Mouse (Mus musculus): Measurements from ENCODE around the gene Olfr1412.

The Olfr1412 gene

DNA sequence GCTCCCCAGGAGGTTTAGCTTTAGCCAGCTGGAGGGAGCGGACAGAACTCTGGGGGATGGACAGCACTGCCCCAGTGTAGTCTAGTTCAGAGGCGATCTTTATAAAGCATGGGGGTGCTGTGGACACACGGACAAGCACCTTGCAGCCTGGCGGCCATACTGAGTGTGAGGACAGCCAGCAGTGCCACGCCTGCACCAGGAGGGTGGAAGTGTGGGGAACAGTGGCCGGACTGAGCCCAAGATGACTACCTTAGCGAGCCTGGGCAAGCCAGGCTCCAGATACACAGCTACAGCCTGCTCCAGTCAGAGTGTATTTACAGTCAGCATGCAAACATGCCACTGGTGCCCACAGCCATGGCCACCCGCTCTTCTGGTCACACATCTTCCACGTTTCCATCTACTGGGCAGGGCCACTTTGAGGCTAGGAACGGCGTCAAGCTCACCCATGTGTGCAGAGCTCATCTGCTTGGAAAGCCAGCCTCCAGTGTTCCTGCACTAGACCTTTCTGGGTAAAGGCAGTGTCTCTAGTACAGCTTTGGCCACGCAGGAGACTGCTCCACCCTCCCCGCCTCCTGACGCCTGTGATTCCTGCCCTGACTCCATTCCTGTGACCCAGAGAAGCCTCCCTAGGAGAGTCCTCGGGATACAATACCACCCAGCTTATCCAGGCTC, 52.1 kb downstream of the Olfr1412 start:
- no peak for DNase-seq (ENCODE audit: low spot score in 2 of 2)

DNA sequence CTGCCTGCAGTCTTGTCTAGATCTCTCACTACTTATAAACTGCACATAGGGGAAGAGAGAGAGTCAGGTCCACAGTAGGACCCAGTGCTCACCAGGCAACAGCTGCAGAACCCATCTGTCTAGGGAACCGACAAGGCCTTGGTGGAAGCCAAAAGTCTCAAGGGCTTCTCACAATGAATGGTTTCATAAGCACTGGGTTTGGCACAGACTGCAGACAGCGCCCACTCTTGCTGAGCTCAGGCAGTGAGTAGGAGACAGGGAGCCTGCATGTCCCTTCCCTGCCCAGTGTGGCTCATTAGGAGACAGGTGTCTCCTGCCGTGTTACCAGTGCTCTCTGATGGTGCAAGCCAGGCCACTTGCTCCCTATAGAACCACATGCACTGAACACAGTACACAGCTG, 52.6 kb downstream of the Olfr1412 start:
- DNase-seq (ENCODE audit: low spot score in 2 of 2): no peak

DNA sequence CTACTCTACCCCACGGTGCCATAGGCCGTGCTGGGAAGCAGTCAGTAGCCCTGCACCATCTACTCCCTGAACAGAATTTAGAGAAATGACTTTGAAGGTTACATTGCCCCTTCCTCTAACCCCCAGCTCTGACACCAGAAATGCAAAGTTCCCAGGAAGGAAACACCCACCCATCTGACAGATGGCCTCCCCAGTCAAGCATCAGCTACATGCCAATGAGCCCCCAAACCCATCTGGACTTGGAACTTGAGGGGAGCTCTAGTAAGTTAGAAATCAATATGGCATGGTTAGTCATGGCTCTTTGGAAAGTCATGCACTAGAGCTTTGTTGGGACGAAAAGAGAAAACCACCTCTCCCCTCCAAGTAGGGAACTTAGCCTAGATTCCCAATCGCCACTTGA, 53.2 kb downstream of the Olfr1412 start:
- no peak for DNase-seq (ENCODE audit: low spot score in 2 of 2)

DNA sequence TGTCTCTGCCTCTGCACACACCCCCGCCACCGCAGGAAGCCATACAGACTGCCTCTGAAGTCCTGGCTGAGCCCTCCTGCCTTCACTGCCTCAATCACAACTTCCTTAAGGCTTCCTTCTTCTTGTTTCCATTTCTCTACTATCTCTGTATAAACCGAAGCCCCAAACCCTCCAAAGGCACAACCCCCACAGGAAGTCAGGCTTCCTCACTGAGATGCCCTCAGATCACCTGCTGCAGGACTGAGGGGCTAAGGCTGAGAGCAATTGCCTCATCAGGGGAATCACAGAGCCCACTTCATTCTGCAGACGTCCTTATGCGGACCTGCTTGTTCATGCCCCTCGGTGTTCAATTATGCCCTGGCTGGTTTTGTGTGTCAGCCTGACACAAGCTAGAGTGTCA, 54.8 kb downstream of the Olfr1412 start:
- DNase-seq (ENCODE audit: low spot score in 2 of 2): no peak

All from spleen, postnatal 4 days (tissue).